Mouse (Mus musculus): ENCODE measurements around the gene Mmp13. TPM values are rescaled to one million over a fixed set of nuclear protein-coding genes. Genes with fewer than 3 reads are reported as not detected.

Mmp13 gene
- polyA plus RNA-seq, 1 experiment from 2014 or later = not detected

- Histone ChIP-seq H3K27ac (ENCODE audit: low read depth, low read length) (no peak overlapping the region), H3K36me3 (ENCODE audit: control insufficient read depth, insufficient read depth, low read length) (no peaks in the 10 kb centered on the region), H3K4me3 (ENCODE audit: low read depth, low read length) (no peak overlapping the region), H3K4me1 (replicated peaks; ENCODE audit: control insufficient read depth, insufficient read depth, low read length) (no peaks in the 10 kb centered on the region), H3K4me2 (no peak overlapping the region), H3K27me3 (replicated peaks; ENCODE audit: control insufficient read depth, insufficient read depth, low read length) (no peaks in the 10 kb centered on the region), H3K9ac (ENCODE audit: low read depth, low read length) (no peak overlapping the region), H3K9me3 (ENCODE audit: control insufficient read depth, low read length) (no peaks in the 10 kb centered on the region)
- whole genome bisulfite sequencing = 84% methylated on average over 12 of the region's 12 CpGs
- no peak for DNase-seq (ENCODE audit: low spot score)
- no peak for ATAC-seq (replicated peaks; ENCODE audit: low FRiP score)
Measured at GRCm38 (mm10) chr9:7289901-7290300, 17.6 kb downstream of the Mmp13 start.

DNA sequence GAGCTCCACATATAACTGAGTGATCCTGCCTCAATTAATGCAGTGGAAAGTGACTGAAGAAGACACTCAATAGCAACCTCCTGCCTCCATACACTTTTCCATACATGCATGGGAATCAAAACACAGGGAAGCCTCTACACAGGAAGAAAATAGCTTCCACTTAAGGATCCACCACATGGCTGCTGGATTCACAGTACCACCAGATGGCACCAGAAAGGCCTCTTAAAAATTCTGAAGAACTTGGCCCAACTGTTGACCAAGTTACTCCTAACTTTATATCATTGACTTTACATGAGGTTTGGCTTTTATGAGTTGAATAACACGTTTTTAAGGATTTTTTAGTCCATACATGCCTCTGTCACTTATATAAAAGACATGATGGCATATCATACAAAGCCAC is 19.8 kb downstream of the Mmp13 start:
- H3K36me3 ChIP-seq (ENCODE audit: control insufficient read depth, insufficient read depth, low read length) = no peaks in the 10 kb centered on the region
- no peaks in the 10 kb centered on the region for H3K9me3 ChIP-seq (ENCODE audit: control insufficient read depth, low read length)
- H3K9ac ChIP-seq (ENCODE audit: low read depth, low read length) = no peak overlapping the region
- 16% methylated on average over 1 of the region's 1 CpGs for WGBS
- H3K4me3 ChIP-seq (ENCODE audit: low read depth, low read length) = no peak overlapping the region
- no peaks in the 10 kb centered on the region for H3K4me1 ChIP-seq (replicated peaks; ENCODE audit: control insufficient read depth, insufficient read depth, low read length)
- H3K4me2 ChIP-seq = no peak overlapping the region
- no peak for DNase-seq (ENCODE audit: low spot score)
- ATAC-seq (replicated peaks; ENCODE audit: low FRiP score) = no peak
- H3K27ac ChIP-seq (ENCODE audit: low read depth, low read length) = no peak overlapping the region
- H3K27me3 ChIP-seq (replicated peaks; ENCODE audit: control insufficient read depth, insufficient read depth, low read length) = no peaks in the 10 kb centered on the region

GRCm38 (mm10) chr9:7331847-7332246 is 59.5 kb downstream of the Mmp13 start:
- no peaks in the 10 kb centered on the region for H3K36me3 ChIP-seq (ENCODE audit: control insufficient read depth, insufficient read depth, low read length)
- no peak for DNase-seq (ENCODE audit: low spot score)
- H3K9me3 ChIP-seq (ENCODE audit: control insufficient read depth, low read length) = no peaks in the 10 kb centered on the region
- H3K4me1 ChIP-seq (replicated peaks; ENCODE audit: control insufficient read depth, insufficient read depth, low read length) = no peaks in the 10 kb centered on the region
- no peak overlapping the region for H3K9ac ChIP-seq (ENCODE audit: low read depth, low read length)
- no peak overlapping the region for H3K27ac ChIP-seq (ENCODE audit: low read depth, low read length)
- no peak for ATAC-seq (replicated peaks; ENCODE audit: low FRiP score)
- H3K4me3 ChIP-seq (ENCODE audit: low read depth, low read length) = no peak overlapping the region
- no peaks in the 10 kb centered on the region for H3K27me3 ChIP-seq (replicated peaks; ENCODE audit: control insufficient read depth, insufficient read depth, low read length)
- H3K4me2 ChIP-seq = no peak overlapping the region

Other genes with a start within 250 kb of the Mmp13 start
- gene Dync2h1, start 88.1 kb upstream of the Mmp13 start, polyA plus RNA-seq (2014; fragmentation: Nextera tagmentation; extraction: Ambion mirVana) = 8.0 and 8.1 TPM in 2 replicates
- gene Dcun1d5, start 88.0 kb upstream of the Mmp13 start, polyA plus RNA-seq (2014; fragmentation: Nextera tagmentation; extraction: Ambion mirVana) = 128 and 131 TPM in 2 replicates
- gene Mmp12, start 71.9 kb downstream of the Mmp13 start, polyA plus RNA-seq (2014; fragmentation: Nextera tagmentation; extraction: Ambion mirVana) = 0.11 TPM in 1 of 2 replicates, not detected in the other
- gene Mmp1b, start 115.5 kb downstream of the Mmp13 start, polyA plus RNA-seq (2014; fragmentation: Nextera tagmentation; extraction: Ambion mirVana) = not detected in 2 replicates
- gene Mmp3, start 173.3 kb downstream of the Mmp13 start, polyA plus RNA-seq (2014; fragmentation: Nextera tagmentation; extraction: Ambion mirVana) = not detected in 2 replicates
- not detected in 2 replicates for gene Mmp10, start 229.8 kb downstream of the Mmp13 start, polyA plus RNA-seq (2014; fragmentation: Nextera tagmentation; extraction: Ambion mirVana)